Mouse (Mus musculus) small intestine, adult 2 months (tissue): ENCODE data around the gene Foxa3.

ENCODE experiments used
- CTCF ChIP-seq: fragments of 200-500 bp; IDR thresholded peaks from 2 replicates; pipeline ENCODE4 v1.5.1; 2012; ENCODE audit warnings: low read depth, mild to moderate bottlenecking, control low read depth, inconsistent platforms, low read length, moderate library complexity, mixed read lengths; ENCODE audit not compliant: insufficient replicate concordance, insufficient read length; ENCODE audit errors: extremely low read depth
- POLR2A ChIP-seq: fragments of 200-500 bp; IDR thresholded peaks from 2 replicates; pipeline ENCODE4 v1.6.1; 2012; ENCODE audit warnings: low read depth, mild to moderate bottlenecking, control low read depth, inconsistent platforms, low read length, moderate library complexity

GRCm38 (mm10) chr7:19048006-19048527 lies 24.7 kb upstream of the Foxa3 start:
- no peak for TF ChIP-seq CTCF
- TF ChIP-seq POLR2A: no peak
